Mouse (Mus musculus) retina, adult 2 months (tissue): ENCODE results near the gene Ankrd16.
A peak's percentile ranks its signal among the peaks of the same experiment; 100 is the strongest.

Source experiments
- DNase-seq: peaks from one replicate; pipeline ENCODE4 v3.0.0-alpha.2; 2012; ENCODE audit warnings: low read depth, low spot score

The Ankrd16 gene

DNA sequence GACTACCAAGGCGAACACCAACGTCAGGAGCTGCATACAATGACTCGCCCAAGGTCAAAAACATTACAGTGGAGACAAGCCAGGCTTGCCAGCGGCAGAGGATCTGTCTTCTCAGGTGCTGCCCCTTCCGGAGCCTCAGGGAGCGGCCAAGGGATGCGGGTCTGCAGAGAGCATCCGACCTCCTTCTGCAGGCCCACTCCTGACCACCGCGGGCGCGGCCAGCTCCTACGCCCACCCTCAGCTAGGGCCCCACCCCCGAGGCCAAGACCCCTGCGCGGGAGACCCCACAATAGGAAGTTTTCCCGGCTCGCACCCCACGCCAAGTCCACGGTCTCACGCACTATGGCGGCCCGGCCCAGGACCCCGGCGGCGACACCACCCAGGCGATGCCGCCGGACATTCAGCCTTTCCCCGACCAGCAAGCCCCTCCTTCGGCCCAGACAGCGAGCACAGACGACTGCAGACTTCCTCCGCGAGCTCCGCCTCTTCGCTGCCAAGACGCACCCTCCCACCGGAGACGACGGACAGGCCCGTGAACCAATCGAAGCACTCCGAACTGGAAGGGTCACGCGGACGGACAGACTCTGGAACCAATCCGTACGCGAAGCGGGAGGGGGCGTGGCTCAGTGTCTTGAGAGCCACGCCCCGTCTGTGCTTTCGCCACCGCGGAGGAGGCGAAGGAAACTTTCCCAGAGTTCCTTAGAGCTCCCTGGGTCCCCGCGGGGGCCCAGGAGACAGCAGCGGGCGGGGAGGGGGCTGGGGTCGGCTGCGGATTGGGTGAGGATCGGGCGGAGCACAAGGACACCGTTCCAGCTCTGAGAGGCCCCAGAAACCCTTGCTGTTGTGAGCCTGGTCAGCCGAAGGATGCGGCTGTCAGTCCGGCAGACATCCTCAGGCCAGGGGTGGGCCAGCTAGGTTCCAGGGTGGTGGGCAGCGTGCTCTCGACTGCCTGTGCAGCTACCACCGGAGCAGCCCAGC lies at the start of gene Ankrd16, which contains the start of gene Fbh1:
Ankrd16 (plus strand) TSS at position 786 of the 978 bp plus-strand sequence.
Fbh1 (minus strand) TSS at position 492 of the 978 bp plus-strand sequence.
- peak; percentile 100 for DNase-seq

DNA sequence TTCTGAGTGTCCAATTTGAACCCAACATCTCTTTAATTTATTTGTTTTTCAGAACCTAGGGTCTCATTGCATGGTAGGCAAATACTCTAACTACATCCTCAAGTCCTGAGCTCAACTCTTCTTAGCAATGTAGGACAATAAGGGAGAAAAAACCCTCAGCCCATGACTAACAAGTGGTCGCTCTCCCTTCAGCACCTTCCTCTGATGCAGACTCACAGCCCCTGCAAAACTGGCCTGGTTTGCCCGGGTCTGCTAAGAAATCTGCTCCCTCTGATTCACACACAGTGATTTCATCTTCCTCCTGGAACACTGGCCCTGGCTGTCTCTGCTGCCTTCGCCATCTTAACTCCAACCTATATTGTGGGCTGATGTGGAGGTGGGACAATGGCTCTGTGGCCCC lies 48.6 kb upstream of the Ankrd16 start:
- DNase-seq, result no peak

DNA sequence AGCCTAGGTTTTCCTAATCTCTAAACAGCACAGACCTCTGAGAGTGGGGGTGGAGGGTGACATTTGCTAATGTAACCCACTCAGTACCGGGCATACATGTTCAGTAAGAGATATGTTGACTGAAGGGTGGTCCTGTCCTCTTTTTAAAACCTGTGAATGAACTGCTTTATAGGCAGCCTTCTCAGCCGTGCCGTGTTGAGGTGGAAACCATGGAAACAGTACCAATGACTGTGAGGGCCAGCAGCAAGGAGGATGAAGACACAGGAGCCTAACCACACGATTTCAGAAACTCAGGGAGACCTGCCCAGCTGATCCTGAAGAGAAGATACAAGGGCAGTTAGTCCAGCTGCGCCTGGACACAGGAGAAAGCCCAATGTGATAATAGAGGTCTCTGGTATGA lies 44.7 kb upstream of the Ankrd16 start:
- no peak for DNase-seq

DNA sequence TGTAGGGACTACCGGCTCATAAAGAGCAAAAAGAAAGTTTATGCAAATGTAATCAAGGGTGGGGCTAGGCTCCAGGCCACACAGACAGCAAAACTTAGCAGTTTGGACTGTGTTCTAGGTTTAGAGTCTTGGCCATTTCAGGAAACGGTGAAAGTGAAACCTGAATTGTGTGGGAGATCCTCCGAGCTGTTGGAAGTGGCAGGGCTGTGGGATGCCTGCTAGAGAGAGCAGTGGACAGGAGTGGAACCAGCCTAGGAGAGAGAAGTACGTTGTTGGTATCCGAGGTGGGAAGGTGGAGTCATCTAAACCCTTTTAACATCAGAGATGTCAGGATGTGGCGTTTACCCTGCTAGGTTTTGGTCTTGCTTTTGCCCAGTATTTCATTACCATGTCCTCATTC lies 41.8 kb upstream of the Ankrd16 start:
- no peak for DNase-seq

DNA sequence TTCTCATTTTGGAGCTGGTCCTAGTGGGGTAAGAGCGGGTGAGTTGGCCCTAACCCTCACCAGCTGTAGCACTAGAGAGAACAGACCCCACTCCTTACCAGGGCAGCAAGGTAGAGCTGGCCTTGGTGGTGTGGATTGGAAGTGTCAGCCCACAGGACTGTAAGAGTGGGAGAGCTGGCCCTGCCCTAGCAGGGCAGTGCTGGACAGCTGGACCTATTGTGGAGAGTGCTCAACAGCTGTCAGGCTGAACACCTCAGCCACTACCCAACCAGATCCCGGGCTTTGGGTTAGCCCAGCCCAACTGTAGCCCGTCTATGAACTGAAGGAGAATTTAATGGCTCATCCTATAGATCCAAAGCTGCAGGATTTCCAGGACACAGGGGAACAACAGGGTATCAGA lies 38.9 kb upstream of the Ankrd16 start:
- DNase-seq, result no peak

DNA sequence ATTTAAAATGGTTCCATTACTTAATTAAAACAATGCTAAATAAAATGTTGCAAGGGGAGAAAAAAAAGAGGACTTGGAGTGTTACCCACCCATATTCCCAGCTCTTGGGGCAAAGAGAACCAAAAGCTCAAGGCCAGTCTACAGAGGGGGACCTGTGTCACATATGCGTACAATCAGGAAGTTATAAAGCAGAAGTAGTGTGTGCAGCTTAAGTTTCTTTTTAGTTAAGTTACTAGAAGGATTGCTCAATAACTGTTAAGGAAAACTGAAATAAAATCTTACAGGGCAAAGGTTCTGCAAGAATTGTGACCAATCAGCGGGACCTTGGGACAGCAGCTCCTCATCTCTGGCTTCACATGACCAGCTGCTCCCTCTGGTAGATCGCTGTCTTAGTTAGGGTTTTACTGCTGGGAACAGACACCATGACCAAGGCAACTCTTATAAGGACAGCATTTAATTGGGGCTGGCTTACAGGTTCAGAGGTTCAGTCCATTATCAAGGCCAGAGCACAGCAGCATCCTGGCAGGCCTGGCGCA lies 38.1 kb upstream of the Ankrd16 start:
- DNase-seq, result no peak

DNA sequence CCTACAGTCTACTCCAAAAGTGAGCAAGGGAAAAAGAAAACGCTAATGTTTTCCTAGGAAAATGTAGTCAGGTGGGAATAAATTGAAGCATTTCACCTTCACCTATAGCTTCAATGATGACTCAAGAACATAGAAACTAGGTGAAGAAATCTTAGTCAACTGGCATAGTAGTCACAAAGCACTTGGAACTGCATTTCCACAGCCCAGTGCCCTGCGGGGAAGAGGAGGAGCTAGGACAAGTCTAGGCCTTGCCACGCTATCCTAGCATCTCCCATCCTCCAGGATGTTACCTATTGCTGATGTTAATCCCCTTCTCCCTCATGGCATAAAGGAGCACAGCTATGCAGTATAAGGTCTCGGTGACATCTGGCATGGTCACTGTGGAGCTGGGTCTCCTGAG lies 15.1 kb upstream of the Ankrd16 start:
- DNase-seq, result no peak

DNA sequence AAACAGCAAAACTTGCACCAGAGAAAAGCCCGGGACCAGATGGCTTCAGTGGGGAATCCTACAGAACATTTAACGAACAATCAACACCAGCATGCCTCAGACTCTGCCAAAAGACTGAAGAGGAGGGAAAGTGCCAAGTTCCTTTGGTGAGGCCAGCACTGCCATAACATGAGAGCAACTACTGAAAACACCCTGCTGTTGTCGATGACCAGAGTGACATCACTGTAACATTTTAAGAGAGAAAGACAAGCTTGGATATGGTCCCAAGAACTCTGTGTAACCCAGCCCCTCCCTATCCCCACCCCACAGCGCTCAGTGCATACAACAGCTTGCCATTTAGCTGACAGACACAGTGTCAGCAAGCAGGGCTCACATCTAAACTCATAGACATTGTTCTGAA lies 12.0 kb upstream of the Ankrd16 start:
- DNase-seq, result no peak

DNA sequence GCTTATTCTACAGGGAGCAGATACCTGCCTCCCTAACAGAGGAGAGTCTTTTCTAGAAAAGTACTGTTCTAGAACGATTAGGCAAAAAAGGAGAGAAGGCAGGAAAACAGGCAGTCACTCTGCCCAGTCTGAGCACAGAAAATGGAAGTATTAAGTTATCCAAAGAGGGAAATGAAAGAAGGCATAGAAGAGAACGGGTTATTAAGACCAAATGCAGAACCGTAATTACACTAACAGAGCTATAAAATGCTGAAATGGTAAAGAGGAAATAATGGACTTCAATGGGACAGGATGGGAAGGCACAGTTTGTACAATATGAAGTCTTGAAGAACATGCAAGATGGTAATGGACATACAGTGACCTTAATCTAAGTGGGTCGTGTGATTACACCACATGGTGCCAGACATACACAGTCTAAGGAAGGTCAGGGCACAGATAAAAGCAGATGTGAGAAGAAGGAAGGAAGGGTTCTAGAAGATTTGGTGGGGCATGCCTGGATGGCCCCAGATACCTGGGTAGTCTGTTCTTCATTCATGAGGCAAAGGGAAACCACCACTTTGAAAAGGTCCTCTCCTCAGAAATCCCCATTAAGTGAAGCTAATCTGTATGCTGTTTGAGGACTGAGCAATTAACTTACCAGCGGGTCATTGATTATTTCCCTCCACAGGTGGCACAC lies 11.1 kb upstream of the Ankrd16 start:
- DNase-seq, result no peak

DNA sequence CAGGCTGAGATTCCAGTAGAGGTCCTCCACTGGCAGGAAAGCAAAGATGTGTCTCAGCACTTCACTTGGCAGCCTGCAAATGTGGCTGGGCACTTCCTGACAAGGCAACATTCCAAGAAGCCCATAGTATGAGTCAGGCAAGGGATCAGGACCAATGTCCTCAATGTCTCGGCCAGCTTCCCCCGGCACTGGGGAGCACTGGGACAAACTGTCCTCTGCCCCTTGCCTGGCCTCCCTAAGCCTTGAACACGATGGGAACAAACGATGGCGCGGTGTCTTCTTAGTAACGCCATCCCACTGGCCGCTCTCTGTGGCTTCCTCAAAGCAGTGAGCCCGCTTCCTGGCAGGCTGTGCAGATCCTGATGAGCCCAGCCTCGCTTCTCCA lies 10.5 kb upstream of the Ankrd16 start:
- DNase-seq, result no peak

DNA sequence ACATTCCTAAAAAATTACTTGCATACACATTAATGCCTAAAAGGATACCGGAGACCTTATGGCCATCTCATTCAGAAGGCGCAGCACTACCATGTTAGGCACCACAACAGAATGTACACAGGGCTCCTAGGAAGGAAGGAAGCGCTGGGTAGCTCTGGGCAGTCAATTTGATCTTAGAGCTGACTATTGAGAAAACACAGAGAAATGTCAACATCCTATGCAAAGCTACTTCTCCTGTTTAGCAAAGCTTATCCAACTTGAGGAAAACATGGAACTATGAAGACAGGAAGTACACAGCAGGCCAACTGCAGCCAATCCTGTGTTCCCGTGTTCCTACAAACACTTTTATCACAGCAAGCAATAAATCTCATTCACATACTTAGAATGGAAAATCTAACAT lies 6.0 kb upstream of the Ankrd16 start:
- DNase-seq, result no peak

DNA sequence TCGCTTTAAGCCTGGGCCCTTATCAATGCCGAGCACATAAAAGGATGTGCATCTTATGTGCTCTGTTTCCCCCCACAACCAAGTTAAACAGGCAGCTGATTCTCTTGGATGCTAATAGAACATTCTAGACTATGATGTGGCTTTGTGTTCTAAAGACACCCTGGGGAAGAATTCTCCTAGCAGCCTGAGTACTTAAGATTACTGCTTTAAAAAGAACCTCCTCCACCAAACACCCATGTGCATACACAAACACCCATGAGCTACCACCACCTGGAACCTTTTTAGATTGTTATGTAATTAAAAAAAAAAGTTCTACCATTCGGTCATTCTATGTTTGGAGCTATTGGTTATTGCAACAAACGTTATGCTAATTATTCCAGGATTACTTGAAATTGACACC lies 5.3 kb upstream of the Ankrd16 start:
- no peak for DNase-seq

DNA sequence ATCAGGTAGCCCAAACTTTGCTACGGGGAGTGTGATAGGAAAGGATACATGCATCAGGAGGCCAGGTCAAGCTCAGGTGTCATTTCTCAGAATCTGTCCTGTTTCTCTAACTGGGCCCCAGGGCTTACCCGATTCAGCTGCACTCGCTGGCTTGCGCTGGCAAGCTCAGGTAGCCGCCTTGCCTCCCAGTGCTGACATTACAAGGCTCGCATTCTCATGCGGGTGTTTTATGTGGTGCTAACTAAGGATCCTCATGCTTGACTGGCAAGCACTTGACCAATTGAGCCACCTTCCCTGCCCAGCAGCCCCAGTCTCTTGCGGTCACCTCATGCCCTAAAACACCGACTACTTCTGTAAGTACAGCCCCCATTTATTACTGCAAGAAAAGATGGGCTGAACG lies 3.2 kb upstream of the Ankrd16 start:
- no peak for DNase-seq

DNA sequence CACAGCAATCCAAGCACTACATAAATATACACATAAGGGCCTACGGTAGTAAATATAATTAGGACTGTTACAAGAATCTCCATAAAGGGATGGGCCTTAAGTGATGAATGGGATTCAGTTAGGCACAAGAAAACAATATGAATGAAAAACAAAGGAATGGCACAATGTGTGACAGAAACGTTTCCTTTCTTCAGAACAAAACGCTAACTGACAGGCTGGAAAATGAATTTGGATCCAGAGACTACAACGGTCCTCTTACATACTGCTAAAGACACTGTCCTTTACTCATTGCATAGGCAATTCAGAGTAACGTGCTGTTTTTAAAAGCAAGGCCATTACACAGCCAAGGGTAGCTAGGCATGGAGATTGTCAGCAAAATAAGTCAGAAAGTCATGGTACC lies 2.6 kb upstream of the Ankrd16 start:
- DNase-seq, result no peak

DNA sequence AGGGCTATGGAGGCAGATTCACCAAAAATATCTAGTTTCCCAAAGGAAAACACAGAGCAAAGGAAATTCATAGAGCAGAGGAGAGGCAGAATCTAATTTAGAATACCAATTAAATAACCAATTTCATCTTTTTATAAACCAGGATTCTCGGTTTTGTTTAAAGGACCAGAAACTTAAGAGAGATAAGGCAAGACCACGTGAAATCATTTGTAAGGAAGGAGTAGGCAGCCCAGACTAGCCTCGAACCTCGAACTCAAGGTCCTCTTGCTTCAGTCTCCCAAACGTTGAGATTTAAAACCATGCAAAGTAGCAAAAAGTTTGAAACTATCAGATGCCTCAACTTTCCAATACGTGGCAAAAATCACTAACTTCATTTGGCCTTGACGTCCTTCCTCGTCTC lies 1.3 kb upstream of the Ankrd16 start:
- DNase-seq, result no peak

DNA sequence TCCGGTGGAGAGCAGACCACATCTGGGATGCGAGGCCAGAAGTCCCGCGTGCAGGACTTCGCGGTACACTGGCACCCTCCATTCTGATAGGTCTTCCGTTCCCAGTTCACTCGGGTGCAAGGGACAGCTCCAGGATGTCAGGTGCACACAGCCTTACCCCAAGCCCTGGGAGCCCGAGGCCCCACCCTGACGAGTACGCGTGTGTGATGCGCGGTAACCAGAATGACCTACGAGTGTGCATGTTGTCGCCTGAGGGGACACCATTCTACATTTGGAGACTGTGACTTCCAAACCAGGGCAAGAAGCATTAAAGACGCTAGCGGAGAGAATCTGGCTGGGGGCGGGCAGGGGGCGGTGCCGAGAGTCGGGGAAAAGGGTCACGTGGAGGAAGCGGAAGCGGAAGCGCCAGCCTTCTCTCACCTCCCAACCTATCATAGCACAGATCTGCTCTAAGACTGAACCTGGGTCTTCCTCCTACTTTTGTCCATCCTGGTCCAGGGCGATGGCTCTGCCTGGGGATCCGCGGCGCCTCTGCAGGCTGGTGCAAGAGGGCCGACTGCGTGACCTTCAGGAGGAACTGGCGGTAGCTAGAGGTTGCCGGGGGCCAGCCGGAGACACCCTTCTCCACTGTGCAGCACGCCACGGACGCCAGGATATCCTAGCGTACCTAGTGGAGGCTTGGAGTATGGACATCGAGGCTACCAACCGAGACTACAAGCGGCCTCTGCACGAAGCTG lies 579 bp downstream of the Ankrd16 start:
- peak; percentile 81 for DNase-seq

DNA sequence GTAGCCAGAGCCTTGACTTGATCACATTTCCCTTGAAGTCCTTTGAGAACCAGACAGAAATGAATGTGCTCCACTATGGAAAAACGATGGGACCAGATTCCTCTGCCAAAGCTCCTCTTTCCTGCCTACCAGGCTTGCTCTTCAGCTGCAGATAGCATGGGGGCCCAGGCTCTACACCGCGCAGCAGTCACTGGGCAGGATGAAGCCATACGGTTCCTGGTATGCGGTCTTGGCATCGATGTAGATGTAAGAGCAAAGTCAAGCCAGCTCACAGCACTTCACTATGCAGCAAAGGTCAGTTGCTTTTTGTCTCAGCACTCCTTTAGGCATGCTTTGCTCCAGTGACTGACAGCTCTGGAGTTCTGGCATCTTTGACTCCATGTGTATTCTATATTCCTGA lies 6.5 kb downstream of the Ankrd16 start:
- no peak for DNase-seq

DNA sequence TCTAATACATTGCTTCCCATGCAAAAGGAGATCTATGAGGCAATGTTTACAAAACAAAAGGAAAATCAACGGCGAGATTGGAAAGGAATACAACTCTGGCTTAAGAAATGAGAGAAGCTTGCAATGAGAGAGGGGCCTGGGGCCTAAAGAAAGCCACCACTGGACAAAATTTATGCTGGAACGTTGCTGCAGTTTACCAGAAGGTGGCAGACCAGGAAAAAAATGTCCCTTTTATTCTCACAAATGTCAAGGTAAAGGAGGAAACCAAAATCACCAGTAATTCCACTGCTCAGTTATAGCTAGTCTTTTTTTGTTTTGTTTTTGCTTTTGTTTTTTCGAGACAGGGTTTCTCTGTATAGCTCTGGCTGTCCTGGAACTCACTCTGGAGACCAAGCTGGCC lies 17.0 kb downstream of the Ankrd16 start:
- no peak for DNase-seq

DNA sequence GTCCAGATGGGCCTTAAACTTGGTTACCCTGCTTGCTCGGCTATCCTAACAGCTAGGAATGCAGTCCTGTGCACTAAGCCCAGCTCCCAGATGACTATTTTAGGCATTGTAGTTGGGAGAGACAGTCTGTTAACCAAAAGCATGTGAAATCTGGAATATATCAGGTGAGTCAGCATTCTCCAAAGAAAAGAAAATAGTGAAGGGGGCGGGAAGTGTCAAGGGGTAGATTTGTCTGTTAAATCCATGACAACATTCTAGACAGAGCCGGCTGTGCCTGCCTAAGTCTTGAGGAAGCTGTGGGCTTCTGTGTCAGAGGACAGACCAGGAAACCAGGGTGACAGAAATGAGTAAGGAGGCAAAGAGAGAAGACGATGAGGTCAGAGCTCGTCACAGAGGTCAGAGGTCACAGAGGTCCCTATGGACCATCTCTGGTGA lies 20.3 kb downstream of the Ankrd16 start:
- DNase-seq, result no peak

DNA sequence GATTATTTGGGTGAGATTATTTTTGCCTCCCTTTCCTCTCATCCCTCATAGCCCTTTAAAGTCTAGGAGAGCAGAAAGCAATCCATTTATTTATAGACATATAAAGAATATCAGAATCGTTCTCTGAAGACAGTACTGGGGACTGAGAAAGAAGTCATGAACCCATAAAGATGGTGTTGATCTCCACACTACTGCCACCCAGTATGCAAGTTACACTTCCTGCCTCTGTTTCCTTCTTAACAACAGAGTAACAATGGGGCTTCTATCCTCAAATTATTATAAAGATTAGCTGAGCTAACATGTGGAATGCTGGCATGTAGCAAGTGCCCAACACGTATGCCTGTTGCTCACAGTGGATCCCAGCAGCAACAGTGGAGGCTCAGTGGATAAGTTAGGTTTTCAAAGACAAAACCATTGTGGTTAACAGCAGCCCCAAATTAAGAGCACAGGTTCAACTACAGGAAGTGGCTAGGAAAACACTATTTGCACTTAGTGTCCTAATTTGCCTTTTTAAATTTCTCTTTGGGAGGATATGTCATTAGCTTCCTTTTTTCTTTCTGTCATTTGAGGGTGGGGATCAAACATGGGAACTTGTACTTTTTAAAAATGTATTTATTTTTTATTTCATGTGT lies 23.7 kb downstream of the Ankrd16 start:
- no peak for DNase-seq
